Mouse (Mus musculus): Measurements from ENCODE around the gene Baz1b.
A peak's percentile ranks its signal among the peaks of the same experiment; 100 is the strongest.
"Not testable (repeated sequence)": the region's sequence is repeated elsewhere in the genome, so short reads cannot be mapped to it uniquely, and the experiment has no call there.

Baz1b gene

DNA sequence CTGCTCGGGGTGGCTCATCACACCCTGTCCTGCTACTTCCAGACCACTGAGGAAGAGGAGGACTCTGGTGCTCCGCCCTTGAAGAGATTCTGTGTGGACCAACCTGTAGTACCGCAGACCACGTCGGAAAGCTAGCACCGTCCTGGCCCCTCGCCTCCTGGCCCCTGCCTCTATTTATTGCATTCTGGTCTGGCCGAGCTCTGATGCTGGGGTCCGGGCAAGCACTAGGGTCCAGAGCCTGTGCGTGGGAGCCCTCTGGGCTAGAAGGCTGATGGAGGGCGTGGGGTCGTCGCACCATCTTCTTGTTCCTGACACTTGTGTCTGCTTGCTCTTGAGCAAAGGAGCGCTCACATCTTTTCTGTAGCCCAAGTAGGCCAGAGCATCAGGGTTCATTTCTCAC lies 6.3 kb upstream of the Baz1b start:
- DNase-seq, result no peak

DNA sequence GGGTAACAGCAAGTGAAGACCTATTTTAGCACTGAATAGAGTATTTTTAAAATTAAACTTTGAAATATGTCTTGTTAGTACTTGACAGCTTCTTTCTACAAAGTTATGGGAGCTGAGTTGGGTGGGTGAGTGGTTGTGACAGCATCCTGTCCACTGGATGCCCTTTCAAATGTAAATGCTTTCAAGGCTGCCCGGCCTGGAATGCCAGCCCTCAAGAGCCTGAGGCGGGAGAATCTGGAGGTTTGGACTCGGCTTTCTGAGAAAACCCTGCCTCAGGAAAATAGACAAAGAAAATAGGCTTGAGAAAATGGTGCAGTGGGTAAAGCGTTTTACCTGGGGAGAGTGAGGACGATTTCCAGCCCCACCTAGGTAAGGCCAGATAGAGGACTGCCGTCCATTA lies 5.3 kb upstream of the Baz1b start:
- no peak for DNase-seq

DNA sequence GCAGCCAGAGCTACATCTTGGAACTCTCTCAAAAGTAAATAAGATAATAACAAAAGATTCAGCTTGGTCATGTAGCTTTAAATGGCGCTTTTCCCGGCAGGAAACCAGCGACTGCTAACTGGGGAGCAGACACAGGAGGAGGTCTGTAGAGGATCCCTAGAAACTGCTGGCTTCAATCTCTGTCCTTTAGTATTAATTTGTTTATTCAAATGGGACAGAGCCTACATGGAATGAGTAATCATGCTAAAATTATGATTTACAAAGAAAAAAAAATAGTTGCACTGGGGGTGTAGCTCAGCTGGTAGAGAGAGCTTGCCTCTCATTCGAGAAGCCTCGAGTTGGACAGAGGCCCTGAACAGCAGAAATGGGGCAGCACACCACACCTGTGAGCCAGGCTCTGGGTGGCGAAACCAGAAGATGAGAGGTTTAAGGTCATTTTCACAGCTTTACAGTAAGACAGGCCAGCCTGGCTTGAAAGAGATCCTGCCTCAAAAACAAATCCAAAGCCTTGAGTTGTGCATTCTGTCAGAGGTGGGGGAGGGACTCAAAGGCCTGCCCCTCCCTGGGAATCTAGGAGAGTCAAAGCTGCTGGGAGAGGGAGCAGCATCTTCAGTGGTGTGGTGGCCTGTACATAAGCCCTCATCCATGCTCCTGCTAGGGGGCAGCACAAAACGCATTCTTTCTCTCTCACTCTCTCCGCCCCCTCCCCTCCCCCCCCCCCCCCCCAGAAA lies 3.8 kb upstream of the Baz1b start:
- peak in 1 of 2 experiments; percentile 55 for DNase-seq

DNA sequence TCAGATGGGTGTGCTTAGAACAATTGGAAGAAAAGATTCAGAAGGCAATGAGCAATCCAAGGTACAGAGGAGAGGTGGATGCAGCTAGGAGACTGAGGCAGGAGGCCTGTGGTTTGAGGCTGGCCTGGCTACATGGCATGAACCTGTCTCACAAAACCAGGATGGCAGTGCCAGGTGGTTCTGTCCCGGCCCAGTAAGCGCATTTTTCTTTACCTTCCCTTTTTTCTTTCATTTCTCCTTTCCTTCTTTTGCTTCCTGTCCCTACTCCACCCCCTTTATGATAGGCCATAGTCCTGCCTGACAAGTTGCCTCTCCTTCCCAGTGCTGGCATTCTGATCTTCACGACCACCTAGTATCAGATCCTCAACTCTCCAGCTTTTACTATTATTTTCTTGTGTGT lies 2.0 kb upstream of the Baz1b start:
- DNase-seq, result no peak

DNA sequence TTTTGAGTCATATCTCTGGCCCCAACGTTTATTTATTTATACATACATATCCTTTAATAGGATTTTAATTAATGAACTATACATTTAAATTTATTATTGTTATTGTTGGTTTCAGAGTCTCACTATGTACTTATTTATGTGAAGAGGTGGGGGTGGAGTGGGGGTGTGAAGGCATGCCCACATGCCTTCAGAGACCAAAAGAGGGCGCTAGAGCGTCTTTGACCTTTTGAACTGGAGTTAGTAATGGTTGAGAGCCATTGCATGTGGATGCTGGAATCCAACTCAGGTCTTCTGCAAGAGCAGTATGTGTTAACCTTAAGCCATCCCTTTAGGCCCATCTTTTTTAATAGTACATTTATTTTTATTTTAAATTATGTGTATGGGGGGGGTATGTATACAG lies 1.5 kb upstream of the Baz1b start:
- DNase-seq, result peak; percentile 35 to 65

DNA sequence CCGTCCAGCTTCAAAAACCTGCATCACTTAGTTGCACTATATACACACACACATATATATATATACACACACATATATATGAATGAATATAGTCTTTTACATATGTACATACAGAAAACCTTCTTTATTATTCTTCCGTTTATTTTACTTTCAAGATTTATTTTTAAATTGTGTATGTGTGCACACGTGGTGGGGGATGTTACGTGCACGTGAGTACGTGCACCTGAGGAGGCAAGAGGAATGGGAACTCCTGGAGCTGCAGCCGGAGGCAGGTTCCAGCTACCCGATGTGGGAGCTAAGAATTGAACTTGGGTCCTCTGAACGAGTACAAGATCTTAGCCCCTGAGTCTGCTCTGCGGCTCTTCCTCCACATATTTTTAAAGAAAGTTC lies 838 bp upstream of the Baz1b start:
- DNase-seq, result no peak

DNA sequence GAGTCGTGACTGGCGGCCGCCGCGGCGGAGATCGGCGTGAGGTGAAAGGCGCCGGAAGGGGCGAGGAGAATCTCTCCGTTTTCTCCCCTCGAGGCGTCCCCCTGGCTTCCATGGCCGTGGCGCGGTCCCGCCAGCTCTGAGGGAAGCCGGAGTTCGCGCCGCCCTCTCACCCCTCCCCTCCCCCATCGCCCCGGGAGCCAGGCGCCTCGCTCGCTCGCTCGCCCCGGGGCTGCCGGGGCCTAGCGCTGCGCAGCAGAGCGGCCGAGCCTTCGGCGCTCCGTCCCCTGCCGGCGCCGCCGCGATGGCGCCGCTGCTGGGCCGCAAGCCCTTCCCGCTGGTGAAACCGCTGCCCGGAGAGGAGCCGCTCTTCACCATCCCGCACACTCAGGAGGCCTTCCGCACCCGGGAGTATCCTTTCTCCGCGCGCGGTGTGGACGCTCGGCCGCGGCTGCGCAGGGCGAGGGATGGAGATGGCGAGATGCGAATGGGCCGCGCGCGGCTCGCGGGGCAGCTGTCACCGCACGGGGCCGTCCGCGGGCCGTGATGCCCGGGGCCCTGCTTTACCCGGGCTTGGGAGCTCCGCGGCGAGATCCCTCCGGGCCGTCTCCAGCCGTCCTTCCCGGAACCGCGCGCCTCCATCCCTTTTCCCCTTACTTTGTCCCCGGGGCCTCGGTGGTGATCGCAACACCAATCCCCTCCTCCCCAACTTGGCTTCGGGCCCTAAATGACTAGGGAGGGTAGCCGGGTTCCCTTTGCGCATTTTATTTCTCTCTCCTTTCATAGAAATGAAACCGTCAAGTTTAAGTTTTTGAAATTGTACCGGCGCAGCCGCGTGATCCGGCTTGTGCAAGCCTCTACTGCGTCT lies 517 bp downstream of the Baz1b start:
- DNase-seq, result peak; percentile 63 to 70

DNA sequence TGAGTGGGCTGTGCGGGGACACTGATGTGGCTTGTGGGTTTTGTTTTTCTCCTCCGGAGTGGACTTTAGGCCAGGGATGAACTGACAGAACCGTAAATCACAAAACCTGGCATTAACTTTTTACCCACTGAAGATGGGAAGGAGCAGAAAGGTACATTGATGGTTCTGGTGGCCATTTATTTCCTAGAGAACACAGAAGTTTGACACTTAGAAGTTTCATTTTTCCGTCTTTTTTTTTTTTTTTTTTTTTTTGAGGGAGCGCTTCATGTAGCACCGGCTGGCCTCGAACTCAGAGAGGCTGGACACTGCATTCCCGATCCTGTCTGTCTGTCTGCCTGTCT lies 1.1 kb downstream of the Baz1b start:
- no peak for DNase-seq

DNA sequence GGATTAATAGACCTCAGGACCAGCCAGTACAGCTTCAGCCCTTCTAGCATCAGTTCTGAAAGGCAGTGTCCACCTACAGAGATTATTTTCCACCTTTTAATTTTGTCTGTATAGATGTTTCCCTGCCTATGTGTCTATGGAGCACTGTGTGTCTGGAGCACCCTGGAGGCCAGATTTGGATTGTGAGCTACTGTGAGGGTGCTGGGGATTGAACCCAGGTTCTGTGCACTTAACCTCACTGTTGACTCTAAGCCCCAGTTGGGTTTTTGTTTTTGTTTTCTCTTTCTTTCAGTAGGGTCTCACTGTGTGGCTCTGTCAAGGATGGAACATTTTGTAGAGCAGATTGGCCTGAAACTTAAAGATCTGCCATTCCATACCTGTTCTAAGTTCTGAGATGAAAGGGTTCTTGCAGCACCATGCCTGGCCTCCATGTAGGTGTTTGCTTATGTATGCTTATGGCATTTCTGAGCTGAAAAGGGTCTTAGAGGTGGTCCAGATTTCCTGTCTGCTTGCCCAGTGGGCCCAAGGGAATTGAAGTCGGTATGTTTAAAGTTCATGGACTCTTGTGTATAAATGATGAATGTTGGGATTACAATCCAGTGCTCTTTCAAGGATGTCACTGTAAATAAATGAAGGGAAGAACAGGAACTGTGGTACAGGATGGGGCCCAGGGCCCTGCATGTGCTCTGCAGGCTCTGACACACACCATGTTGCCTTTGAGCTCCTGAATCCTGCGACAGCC lies 2.4 kb downstream of the Baz1b start:
- no peak for DNase-seq

DNA sequence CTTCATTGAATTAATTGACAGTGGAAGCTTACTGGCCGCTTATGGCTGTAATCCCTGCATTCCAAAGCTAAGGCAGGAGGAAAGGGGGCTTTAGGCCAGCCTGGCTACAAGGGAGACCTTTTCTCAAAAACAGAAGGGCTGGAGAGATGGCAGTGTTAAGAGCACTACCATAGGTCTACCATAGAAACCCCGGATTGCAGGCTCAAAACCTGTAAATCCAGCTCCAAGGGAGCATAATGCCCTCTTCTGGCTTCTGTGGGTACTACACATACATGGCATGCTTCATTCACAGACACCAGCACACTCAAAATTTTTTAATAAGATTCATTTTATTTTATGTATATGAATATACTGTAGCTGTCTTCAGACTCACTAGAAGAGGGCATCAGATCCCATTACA lies 4.6 kb downstream of the Baz1b start:
- DNase-seq, result peak; percentile 88 to 89

DNA sequence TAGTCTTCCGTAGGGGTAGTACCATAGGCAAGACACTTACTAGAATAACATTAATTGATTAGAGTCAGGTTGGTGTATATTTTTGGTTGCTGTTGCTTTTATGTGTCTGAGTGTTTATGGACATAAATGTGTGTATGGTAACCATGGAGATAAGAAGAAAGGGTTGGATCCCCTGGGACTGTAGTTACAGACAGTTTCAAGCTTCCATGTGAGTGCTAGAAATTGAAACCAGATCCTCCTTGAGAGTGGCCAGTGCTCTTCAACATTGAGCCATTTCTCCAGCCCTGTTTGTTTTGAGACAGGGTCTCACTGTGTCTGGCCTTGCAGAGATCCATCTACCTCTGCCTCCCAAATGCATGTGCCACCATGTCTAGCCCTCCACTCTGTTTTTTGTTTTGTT lies 5.4 kb downstream of the Baz1b start:
- no peak for DNase-seq

DNA sequence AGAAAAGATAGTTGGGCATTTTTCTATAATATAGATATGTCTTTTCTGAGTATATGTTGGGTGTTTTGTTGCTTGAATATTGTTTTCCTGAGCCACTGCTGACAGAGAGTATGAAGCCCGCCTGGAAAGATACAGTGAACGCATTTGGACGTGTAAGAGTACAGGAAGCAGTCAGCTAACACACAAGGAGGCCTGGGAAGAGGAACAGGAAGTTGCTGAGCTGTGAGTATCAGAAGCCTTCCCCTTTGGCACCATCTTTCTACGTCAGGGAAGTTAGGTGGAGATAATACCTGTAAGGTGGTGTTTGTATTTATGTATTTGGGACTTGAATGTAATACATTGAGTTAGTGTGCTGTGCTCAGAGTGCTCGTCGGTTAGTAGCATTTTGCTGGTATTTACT lies 9.3 kb downstream of the Baz1b start:
- no peak for DNase-seq

DNA sequence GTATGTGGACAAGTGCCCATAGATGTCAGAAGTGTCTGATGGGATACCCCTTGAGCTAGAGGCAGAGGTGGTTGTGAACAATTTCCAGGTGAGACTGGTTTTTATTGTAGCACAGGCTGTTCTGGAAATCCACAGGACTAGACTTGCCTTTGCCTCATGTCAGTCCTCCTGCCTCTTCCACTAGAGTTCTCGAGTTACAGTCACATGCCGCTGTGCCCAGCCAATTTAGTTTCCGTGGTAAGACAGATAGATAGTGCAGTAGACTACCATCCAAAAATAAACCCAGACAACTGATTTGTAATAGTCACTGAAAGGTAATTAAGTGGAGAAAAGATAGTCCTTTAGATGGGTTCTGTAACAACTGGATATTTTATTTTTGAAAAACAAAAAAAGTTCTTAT lies 15.7 kb downstream of the Baz1b start:
- no peak for DNase-seq

DNA sequence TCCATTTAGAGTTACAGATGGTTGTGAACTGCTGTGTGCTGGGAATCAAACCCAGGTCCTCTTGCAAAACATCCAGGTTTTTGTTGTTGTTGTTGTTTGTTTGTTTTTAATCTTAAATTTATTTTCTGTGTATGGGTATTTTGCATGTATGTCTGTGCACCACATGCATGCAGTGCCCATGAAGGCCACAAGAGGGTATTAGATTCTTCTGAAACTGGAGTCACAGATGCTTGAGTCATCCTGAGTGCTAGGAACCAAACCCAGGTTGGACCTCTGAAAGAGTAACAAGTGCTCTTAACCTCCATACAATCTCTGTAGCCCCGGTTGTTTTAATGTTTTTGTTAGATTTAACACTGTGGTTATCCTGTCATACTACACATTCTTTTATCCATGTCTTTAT lies 21.1 kb downstream of the Baz1b start:
- DNase-seq, result no peak

DNA sequence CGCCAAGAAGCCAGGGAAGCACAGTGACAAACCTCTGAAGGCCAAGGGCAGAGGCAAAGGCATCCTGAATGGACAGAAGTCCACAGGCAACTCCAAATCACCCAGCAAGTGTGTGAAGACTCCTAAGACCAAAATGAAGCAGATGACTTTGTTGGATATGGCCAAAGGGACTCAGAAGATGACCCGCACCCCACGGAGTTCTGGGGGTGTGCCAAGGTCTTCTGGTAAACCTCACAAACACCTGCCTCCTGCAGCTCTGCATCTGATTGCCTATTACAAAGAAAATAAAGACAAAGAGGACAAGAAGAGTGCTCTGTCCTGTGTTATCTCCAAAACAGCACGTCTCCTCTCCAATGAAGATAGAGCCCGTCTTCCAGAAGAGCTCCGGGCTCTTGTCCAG lies 29.8 kb downstream of the Baz1b start:
- DNase-seq, result peak; percentile 24 to 51

DNA sequence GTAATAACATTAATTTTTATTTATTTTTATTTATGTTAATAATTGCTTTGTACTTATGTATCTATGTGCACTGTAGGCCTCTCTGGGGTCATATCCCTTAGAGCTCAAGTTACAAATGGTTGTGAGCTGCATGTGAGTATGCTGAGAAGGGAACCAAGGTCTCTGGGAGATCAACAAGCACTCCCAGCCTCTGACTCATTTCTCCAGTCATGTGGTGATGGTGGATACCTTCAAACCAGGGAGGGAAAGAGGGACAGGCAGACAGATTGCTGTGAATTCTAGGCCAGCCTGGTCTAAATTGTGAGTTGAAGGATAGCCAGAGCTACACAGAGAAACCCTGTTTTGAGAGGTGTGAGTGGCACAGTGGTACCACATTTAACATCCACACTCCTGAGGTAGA lies 33.9 kb downstream of the Baz1b start:
- no peak for DNase-seq

DNA sequence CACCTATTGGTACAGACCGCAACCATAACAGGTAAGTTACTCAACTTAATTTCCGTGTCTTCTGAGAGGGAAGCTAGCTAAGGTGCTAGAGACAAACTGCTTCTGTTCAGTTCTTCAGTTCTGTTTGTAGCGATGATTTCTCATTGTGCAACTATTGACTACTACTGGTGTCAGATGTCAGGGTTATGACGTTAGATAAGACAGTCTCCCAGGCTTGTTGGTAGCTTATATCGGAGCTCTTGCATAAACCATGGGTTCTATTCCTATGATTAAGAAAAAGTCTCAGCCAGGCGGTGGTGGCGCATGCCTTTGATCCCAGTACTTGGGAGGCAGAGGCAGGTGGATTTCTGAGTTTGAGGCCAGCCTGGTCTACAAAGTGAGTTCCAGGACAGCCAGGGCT lies 35.0 kb downstream of the Baz1b start:
- no peak for DNase-seq

DNA sequence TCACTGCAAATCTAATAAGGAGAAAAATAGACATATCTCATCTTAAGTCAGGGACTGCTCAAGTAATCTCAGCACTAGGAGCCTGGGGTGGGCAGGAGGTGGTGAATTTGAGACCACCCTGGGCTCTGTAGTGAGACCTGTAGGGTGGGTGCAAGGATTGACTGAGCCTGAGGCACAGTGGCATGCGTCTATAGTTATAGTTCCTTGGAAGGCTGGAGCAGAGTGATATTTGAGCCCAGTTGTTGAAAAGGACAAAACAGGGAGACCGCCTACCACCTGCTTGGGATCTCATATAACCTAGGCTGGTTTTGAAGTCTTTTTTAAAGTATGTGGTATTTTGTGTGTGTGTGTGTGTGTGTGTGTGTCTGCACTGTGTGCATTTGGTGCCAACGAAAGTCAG lies 37.1 kb downstream of the Baz1b start:
- no peak for DNase-seq

DNA sequence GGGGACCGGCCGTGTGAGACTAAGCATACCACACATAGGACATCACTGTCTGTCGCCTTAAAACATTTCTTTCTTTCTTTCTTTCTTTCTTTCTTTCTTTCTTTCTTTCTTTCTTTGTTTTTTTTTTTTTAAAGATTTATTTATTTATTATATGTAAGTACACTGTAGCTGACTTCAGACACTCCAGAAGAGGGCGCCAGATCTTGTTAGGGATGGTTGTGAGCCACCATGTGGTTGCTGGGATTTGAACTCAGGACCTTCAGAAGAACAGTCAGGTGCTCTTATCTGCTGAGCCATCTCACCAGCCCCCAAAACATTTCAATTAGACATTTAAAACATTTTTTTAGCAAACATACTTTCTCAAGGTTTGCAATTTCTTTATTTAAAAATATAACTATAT lies 38.8 kb downstream of the Baz1b start:
- DNase-seq, result not testable (repeated sequence)

DNA sequence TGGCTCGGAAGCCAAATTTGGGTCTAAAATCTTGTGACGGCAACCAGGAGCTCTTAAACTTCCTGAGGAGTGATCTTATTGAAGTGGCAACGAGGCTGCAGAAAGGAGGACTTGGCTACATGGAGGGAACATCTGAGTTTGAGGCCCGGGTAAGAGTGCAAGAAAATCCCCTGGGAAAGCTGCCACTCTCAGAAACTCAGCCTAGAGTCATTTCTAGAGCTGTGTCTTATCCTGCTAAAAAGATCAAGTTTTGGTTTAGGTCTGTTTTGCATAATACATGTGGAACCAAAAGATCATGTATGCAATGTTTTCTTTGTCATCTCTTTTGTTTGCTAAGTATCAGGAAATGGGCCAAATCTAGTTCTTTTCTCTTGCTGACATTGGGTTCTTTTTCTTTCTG lies 43.1 kb downstream of the Baz1b start:
- no peak for DNase-seq

DNA sequence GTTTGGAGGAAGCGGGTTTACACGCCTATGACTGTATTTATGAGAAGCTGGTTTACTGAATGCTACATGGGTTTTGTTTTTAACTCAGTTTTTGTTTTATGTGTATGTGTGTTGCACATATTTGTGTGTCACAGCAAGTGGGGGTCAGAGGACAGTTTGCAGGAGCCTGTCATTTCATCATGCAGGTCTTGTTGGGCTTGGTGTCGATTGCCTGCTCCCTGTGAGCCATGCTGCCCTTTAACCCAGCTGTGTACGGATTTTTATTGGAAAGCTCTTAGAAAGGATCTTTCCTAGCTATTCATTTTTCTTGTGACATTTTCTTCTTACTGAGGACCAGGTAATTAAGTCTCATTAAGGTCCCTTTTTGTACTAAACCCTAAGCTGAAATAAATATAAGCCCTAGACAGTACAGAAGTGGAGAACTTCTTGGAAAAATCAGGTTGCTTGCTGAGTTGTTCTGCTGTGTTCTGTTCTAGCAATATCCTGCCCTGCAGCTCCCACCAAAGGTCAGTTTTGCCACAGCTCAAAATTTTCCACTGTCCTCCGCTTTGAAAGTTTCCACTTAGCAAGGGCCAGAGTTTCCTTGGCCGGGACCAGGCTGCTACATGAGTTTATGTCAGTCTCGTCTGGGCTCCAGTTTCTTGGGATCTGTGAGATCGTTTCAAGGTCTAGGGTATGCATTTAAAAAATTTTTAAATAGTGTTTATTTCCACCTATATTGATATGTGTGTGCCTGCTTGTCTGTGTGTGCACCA lies 46.3 kb downstream of the Baz1b start:
- DNase-seq, result no peak

DNA sequence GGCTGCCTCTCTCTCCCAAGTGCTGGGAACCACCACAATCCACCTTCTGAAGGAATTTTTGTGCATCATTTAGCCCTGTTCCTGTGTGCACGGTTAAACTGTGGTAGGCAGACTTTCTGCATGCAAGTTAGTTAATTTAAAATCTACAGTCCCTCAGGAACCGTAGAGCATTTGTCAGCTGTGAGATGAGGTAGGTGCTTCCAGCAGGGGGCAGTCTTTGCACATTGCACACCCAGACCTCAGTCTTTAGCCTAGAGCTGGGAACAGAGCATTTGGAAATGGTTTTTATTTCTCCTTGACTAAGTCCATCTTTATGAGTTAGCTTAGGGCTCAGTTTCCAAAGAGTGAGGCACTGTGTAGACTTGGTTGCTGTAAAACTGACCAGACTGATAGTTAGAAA lies 49.5 kb downstream of the Baz1b start:
- DNase-seq, result peak; percentile 76 to 82

DNA sequence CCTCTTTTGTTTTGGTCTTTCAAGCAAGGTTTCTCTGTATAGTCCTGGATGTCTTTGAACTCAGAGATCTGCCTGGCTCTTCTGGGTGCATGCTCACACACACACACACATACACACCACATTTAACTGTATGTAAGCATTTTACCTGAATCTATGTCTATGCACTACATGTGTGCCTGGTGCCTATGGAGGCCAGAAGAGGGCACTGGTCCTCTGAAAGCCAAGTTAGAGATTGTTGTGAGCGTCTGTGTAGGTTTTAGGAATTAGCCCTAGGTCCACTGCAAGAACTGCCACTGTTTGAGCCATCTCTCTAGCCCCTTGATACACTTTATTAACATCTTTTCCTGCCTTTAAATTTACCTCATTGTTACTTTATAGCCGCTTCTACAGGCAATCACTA lies 51.8 kb downstream of the Baz1b start:
- DNase-seq, result no peak
